Mouse (Mus musculus): ENCODE data around the gene Pld3. TPM values are rescaled to one million over a fixed set of nuclear protein-coding genes. Genes with fewer than 3 reads are reported as not detected.
"Not testable (repeated sequence)": the region's sequence is repeated elsewhere in the genome, so short reads cannot be mapped to it uniquely, and the experiment has no call there.

Pld3 gene
- polyA plus RNA-seq, 1 experiment from 2014 or later = 62.5 TPM

GRCm38 (mm10) chr7:27501620-27502019 is 51.4 kb downstream of the Pld3 start:
- Histone ChIP-seq H3K4me2 (no peak overlapping the region), H3K4me1 (ENCODE audit: control insufficient read depth, insufficient read depth, low read length) (0 out of 2 replicates have a peak, but pooled peaks cover under 1% of the 10 kb centered on the region), H3K27me3 (ENCODE audit: control insufficient read depth, insufficient read depth, low read length) (no peaks in the 10 kb centered on the region), H3K36me3 (ENCODE audit: control insufficient read depth, insufficient read depth, low read length) (no peaks in the 10 kb centered on the region), H3K9ac (ENCODE audit: low read length) (no peak overlapping the region), H3K27ac (ENCODE audit: low read depth, low read length) (no peak overlapping the region), H3K4me3 (ENCODE audit: low read depth, low read length) (no peak overlapping the region), H3K9me3 (ENCODE audit: control insufficient read depth, low read length) (no peaks in the 10 kb centered on the region)
- ATAC-seq (ENCODE audit: low FRiP score) (no peak), DNase-seq (ENCODE audit: low spot score, missing footprints) (no peak)
- WGBS = 78% methylated on average over 4 of the region's 4 CpGs

- no peaks in the 10 kb centered on the region for H3K9me3 ChIP-seq (ENCODE audit: control insufficient read depth, low read length)
- H3K36me3 ChIP-seq (ENCODE audit: control insufficient read depth, insufficient read depth, low read length) = no peaks in the 10 kb centered on the region
- no peak within 1 kb of the TSS for H3K9ac ChIP-seq (ENCODE audit: low read length)
- H3K27me3 ChIP-seq (ENCODE audit: control insufficient read depth, insufficient read depth, low read length) = no peaks in the 10 kb centered on the region
- H3K4me3 ChIP-seq (ENCODE audit: low read depth, low read length) = no peak within 1 kb of the TSS
- H3K4me2 ChIP-seq = no peak within 1 kb of the TSS
- H3K4me1 ChIP-seq (ENCODE audit: control insufficient read depth, insufficient read depth, low read length) = no peaks in the 10 kb centered on the region
- no peak for DNase-seq (ENCODE audit: low spot score, missing footprints)
- no peak within 1 kb of the TSS for H3K27ac ChIP-seq (ENCODE audit: low read depth, low read length)
- ATAC-seq (ENCODE audit: low FRiP score) = no peak
- 63% methylated on average over 3 of the region's 3 CpGs for WGBS
Measured at GRCm38 (mm10) chr7:27499036-27499435, 54.0 kb downstream of the Pld3 start, which contains the start of gene Prx. Prx (plus strand) TSS chr7:27499324.

GRCm38 (mm10) chr7:27494659-27495367 is 58.2 kb downstream of the Pld3 start:
- H3K4me2 ChIP-seq; DNase-seq (ENCODE audit: low spot score, missing footprints); H3K27ac ChIP-seq (ENCODE audit: low read depth, low read length); H3K4me3 ChIP-seq (ENCODE audit: low read depth, low read length); H3K4me1 ChIP-seq (ENCODE audit: control insufficient read depth, insufficient read depth, low read length); ATAC-seq (ENCODE audit: low FRiP score); H3K9ac ChIP-seq (ENCODE audit: low read length); H3K36me3 ChIP-seq (ENCODE audit: control insufficient read depth, insufficient read depth, low read length); H3K27me3 ChIP-seq (ENCODE audit: control insufficient read depth, insufficient read depth, low read length); H3K9me3 ChIP-seq (ENCODE audit: control insufficient read depth, low read length): not testable (repeated sequence)
- 89% methylated on average over 9 of the region's 9 CpGs for WGBS

- Histone ChIP-seq H3K27me3 (ENCODE audit: control insufficient read depth, insufficient read depth, low read length) (no peaks in the 10 kb centered on the region), H3K4me1 (ENCODE audit: control insufficient read depth, insufficient read depth, low read length) (peaks cover 5% of the 10 kb centered on the region; the same call in 1 of the 2 replicates), H3K27ac (ENCODE audit: low read depth, low read length) (no peak overlapping the region), H3K9ac (ENCODE audit: low read length) (no peak overlapping the region), H3K4me2 (no peak overlapping the region), H3K4me3 (ENCODE audit: low read depth, low read length) (no peak overlapping the region), H3K9me3 (ENCODE audit: control insufficient read depth, low read length) (no peaks in the 10 kb centered on the region), H3K36me3 (ENCODE audit: control insufficient read depth, insufficient read depth, low read length) (no peaks in the 10 kb centered on the region)
- WGBS = 83% methylated on average over 5 of the region's 5 CpGs
- DNase-seq (ENCODE audit: low spot score, missing footprints) = no peak
- ATAC-seq (ENCODE audit: low FRiP score) = no peak
Measured at GRCm38 (mm10) chr7:27493450-27493849, 59.6 kb downstream of the Pld3 start.

GRCm38 (mm10) chr7:27493022-27493421 is 60.0 kb downstream of the Pld3 start:
- DNase-seq (ENCODE audit: low spot score, missing footprints) = no peak
- ATAC-seq (ENCODE audit: low FRiP score) = no peak
- Histone ChIP-seq H3K4me2 (no peak overlapping the region), H3K9me3 (ENCODE audit: control insufficient read depth, low read length) (no peaks in the 10 kb centered on the region), H3K27ac (ENCODE audit: low read depth, low read length) (no peak overlapping the region), H3K9ac (ENCODE audit: low read length) (no peak overlapping the region), H3K36me3 (ENCODE audit: control insufficient read depth, insufficient read depth, low read length) (no peaks in the 10 kb centered on the region), H3K4me3 (ENCODE audit: low read depth, low read length) (no peak overlapping the region), H3K27me3 (ENCODE audit: control insufficient read depth, insufficient read depth, low read length) (no peaks in the 10 kb centered on the region), H3K4me1 (ENCODE audit: control insufficient read depth, insufficient read depth, low read length) (peaks cover 7% of the 10 kb centered on the region)
- WGBS = 79% methylated on average over 3 of the region's 3 CpGs

DNA sequence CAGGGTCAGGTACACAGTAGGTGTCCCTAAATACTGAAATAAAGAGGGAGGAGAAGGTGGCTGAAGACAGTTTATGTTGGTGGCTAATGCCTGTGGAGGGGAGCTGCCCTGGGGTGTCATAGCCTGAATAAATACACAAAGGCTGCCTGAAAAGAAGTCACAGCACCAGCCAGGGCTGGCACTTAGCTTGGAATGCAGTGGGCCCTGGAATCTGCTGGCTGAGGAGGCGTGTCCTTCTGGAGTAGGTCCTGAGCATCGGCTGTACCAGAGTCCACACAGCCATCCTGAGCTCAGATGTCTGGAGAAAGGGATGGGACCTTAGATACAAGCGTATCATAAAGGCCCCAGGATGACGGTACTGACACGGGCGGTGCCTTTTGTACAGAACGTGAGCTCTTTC is 61.2 kb downstream of the Pld3 start:
- H3K4me2 ChIP-seq = no peak overlapping the region
- WGBS = 78% methylated on average over 7 of the region's 7 CpGs
- H3K36me3 ChIP-seq (ENCODE audit: control insufficient read depth, insufficient read depth, low read length) = no peaks in the 10 kb centered on the region
- no peak overlapping the region for H3K4me3 ChIP-seq (ENCODE audit: low read depth, low read length)
- DNase-seq (ENCODE audit: low spot score, missing footprints) (no peak), ATAC-seq (ENCODE audit: low FRiP score) (no peak)
- peaks cover 10% of the 10 kb centered on the region for H3K4me1 ChIP-seq (ENCODE audit: control insufficient read depth, insufficient read depth, low read length)
- H3K9ac ChIP-seq (ENCODE audit: low read length) = no peak overlapping the region
- H3K27ac ChIP-seq (ENCODE audit: low read depth, low read length) = no peak overlapping the region
- no peaks in the 10 kb centered on the region for H3K27me3 ChIP-seq (ENCODE audit: control insufficient read depth, insufficient read depth, low read length)
- no peaks in the 10 kb centered on the region for H3K9me3 ChIP-seq (ENCODE audit: control insufficient read depth, low read length)

GRCm38 (mm10) chr7:27490543-27491329 is 62.3 kb downstream of the Pld3 start:
- no peaks in the 10 kb centered on the region for H3K36me3 ChIP-seq (ENCODE audit: control insufficient read depth, insufficient read depth, low read length)
- H3K4me1 ChIP-seq (ENCODE audit: control insufficient read depth, insufficient read depth, low read length) = peaks cover 10% of the 10 kb centered on the region
- H3K27ac ChIP-seq (ENCODE audit: low read depth, low read length) = peak overlapping the region; percentile 11; the same call in 1 of the 2 replicates
- no peaks in the 10 kb centered on the region for H3K27me3 ChIP-seq (ENCODE audit: control insufficient read depth, insufficient read depth, low read length)
- WGBS = under 1% methylated on average over 32 of the region's 33 CpGs
- ATAC-seq (ENCODE audit: low FRiP score) (peak; percentile 54), DNase-seq (ENCODE audit: low spot score, missing footprints) (peak; percentile 97)
- H3K4me2 ChIP-seq = peak overlapping the region; percentile 62
- H3K9me3 ChIP-seq (ENCODE audit: control insufficient read depth, low read length) = no peaks in the 10 kb centered on the region
- peak overlapping the region; percentile 37 for H3K4me3 ChIP-seq (ENCODE audit: low read depth, low read length)
- peak overlapping the region; percentile 68 for H3K9ac ChIP-seq (ENCODE audit: low read length)

DNA sequence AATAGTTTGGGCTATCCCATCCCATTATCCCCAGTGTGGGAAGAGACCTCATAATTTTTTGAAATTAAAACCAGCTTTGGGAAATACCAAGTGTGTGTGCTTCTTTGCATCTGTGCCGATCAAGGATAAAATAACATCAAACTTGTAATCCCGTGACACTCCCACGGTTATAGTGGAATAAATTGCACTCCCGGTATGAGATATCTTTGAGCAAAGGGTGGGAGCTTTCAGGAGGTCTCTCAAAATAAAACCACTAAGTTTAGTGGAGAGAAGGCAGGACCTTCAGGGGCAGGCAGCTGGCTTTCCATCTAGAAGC is 62.8 kb downstream of the Pld3 start:
- Histone ChIP-seq H3K4me3 (ENCODE audit: low read depth, low read length) (peak overlapping the region; percentile 37), H3K4me2 (peak overlapping the region; percentile 62), H3K9me3 (ENCODE audit: control insufficient read depth, low read length) (no peaks in the 10 kb centered on the region), H3K27ac (ENCODE audit: low read depth, low read length) (peak overlapping the region; percentile 11; the same call in 1 of the 2 replicates), H3K36me3 (ENCODE audit: control insufficient read depth, insufficient read depth, low read length) (no peaks in the 10 kb centered on the region), H3K27me3 (ENCODE audit: control insufficient read depth, insufficient read depth, low read length) (no peaks in the 10 kb centered on the region; the same call in 1 of the 2 replicates), H3K4me1 (ENCODE audit: control insufficient read depth, insufficient read depth, low read length) (peaks cover 10% of the 10 kb centered on the region), H3K9ac (ENCODE audit: low read length) (peak overlapping the region; percentile 68)
- DNase-seq (ENCODE audit: low spot score, missing footprints) = peak; percentile 84
- WGBS = 45% methylated on average over 4 of the region's 4 CpGs
- no peak for ATAC-seq (ENCODE audit: low FRiP score)

DNA sequence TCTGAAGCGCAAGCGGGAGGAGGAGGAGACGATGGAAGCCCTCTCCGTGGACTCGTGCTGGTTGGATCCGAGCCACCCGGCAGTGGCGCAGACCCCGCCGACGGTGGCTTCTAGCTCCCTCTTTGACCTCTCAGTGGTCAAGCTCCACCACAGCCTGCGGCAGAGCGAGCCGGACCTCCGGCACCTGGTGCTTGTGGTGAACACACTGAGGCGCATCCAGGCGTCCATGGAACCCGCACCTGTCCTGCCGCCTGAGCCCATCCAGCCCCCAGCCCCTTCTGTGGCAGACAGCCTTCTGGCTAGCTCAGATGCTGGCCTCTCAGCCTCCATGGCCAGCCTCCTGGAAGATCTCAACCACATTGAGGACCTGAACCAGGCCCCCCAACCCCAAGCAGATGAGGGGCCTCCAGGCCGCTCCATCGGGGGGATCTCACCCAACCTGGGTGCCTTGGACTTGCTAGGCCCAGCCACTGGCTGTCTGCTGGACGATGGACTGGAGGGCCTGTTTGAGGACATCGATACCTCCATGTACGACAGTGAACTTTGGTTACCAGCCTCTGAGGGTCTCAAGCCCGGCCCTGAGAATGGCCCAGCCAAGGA is 63.6 kb downstream of the Pld3 start:
- Histone ChIP-seq H3K9me3 (ENCODE audit: control insufficient read depth, low read length) (no peaks in the 10 kb centered on the region), H3K27ac (ENCODE audit: low read depth, low read length) (no peak overlapping the region), H3K4me1 (ENCODE audit: control insufficient read depth, insufficient read depth, low read length) (peaks cover 10% of the 10 kb centered on the region), H3K36me3 (ENCODE audit: control insufficient read depth, insufficient read depth, low read length) (no peaks in the 10 kb centered on the region), H3K4me2 (no peak overlapping the region), H3K9ac (ENCODE audit: low read length) (no peak overlapping the region), H3K4me3 (ENCODE audit: low read depth, low read length) (no peak overlapping the region), H3K27me3 (ENCODE audit: control insufficient read depth, insufficient read depth, low read length) (no peaks in the 10 kb centered on the region; the same call in 1 of the 2 replicates)
- DNase-seq (ENCODE audit: low spot score, missing footprints) (no peak), ATAC-seq (ENCODE audit: low FRiP score) (no peak)
- WGBS = 90% methylated on average over 25 of the region's 25 CpGs

All from midbrain, embryonic 11.5 days (tissue).